Mouse (Mus musculus) left cerebral cortex, adult 8-10 months (tissue): Measurements from ENCODE around the gene Lyst. TPM values are rescaled to one million over a fixed set of nuclear protein-coding genes. Genes with fewer than 3 reads are reported as not detected.
A peak's percentile ranks its signal among the peaks of the same experiment; 100 is the strongest.
"Not testable (repeated sequence)": the region's sequence is repeated elsewhere in the genome, so short reads cannot be mapped to it uniquely, and the experiment has no call there.

Source experiments
- DNase-seq, 2 experiments: peaks; one replicate each; pipeline ENCODE4 v3.0.0; 2022; ENCODE audit warnings: low spot score in 2 of 2
- total RNA-seq, 4 experiments: library from RNA; stranded (reverse); gene quantifications; 2 replicates each; pipeline ENCODE4 v1.2.4; 2022

Gene Lyst
- total RNA-seq, result 10 to 100 TPM; 54.0 to 66.9 (median 61.0) TPM

GRCm38 (mm10) chr13:13590048-13591011 lies at the start of gene Lyst:
Lyst (plus strand) TSS chr13:13590397.
- DNase-seq, result peak; percentile 90 to 97

GRCm38 (mm10) chr13:13543073-13543472 lies 47.1 kb upstream of the Lyst start:
- not testable (repeated sequence) for DNase-seq

- peak; percentile 44 to 91 for DNase-seq
Observed at GRCm38 (mm10) chr13:13546792-13547191, 43.4 kb upstream of the Lyst start.

GRCm38 (mm10) chr13:13547889-13548288 lies 42.3 kb upstream of the Lyst start:
- DNase-seq, result no peak

GRCm38 (mm10) chr13:13548431-13549190 lies 41.6 kb upstream of the Lyst start:
- no peak for DNase-seq

GRCm38 (mm10) chr13:13549687-13550660 lies 40.2 kb upstream of the Lyst start:
- no peak for DNase-seq

- no peak for DNase-seq
Observed at GRCm38 (mm10) chr13:13552020-13552419, 38.2 kb upstream of the Lyst start.

- DNase-seq, result no peak
Observed at GRCm38 (mm10) chr13:13553660-13554059, 36.5 kb upstream of the Lyst start.

- DNase-seq, result peak in 1 of 2 experiments; percentile 75
Observed at GRCm38 (mm10) chr13:13555196-13555595, 35.0 kb upstream of the Lyst start.

- DNase-seq, result no peak
Observed at GRCm38 (mm10) chr13:13557001-13557743, 33.0 kb upstream of the Lyst start.

GRCm38 (mm10) chr13:13558251-13558650 lies 31.9 kb upstream of the Lyst start:
- no peak for DNase-seq

- DNase-seq, result no peak
Observed at GRCm38 (mm10) chr13:13558900-13559299, 31.3 kb upstream of the Lyst start.

GRCm38 (mm10) chr13:13562571-13562970 lies 27.6 kb upstream of the Lyst start:
- no peak for DNase-seq

GRCm38 (mm10) chr13:13564116-13564515 lies 26.1 kb upstream of the Lyst start:
- DNase-seq, result no peak

- DNase-seq, result no peak
Observed at GRCm38 (mm10) chr13:13564541-13564940, 25.7 kb upstream of the Lyst start.

GRCm38 (mm10) chr13:13567640-13568039 lies 22.6 kb upstream of the Lyst start:
- DNase-seq, result no peak

GRCm38 (mm10) chr13:13568824-13569223 lies 21.4 kb upstream of the Lyst start:
- no peak for DNase-seq

GRCm38 (mm10) chr13:13569603-13570002 lies 20.6 kb upstream of the Lyst start:
- no peak for DNase-seq

GRCm38 (mm10) chr13:13572060-13572835 lies 17.9 kb upstream of the Lyst start:
- no peak for DNase-seq
